Mouse (Mus musculus) retina, adult 2 months (tissue): ENCODE results near the gene Fam198b.

Experiments
- DNase-seq: peaks from one replicate; pipeline ENCODE4 v3.0.0-alpha.2; 2012; ENCODE audit warnings: low read depth, low spot score

Fam198b gene

DNA sequence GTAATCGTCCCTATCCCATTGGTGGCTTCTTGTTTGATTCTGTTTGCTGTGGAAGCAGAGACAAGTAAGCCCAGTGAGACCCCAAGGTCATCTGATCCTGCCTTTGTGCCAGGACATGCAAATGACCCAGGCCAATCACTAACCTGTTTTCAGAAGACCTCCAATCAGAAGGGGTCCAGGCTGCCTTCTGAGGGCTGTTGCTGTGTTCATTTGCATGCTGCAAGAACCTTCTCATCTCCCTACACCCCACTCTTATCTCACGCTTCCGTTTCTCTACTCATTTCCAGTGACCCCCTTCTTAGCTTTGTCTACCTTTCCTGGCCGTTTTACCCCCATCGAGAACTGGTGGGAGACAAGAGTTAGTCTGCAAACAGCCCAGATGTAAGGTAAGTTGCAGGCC lies at the start of gene Fam198b:
Gene Fam198b, plus strand, starts transcription at position 229 of the 400 bp plus-strand sequence.
- no peak for DNase-seq

DNA sequence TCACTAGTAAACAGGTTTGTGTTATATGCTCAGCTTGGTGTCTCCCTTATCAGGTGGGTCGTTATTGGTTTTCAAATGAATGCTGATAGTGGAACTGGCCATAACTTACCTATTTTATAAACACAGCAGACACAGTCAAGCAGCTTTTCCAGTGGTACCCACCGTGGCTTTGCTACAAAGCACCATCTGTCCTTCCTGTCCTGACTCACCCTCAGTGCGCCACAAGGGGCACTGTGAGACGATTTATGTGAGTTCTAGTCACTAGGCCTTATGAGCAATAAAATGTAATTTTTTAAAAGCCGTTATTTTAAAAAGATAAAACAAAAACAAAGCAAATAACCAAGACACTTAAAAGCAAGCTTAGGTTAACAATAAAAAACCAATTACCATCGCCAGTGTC lies 45.6 kb upstream of the Fam198b start:
- no peak for DNase-seq

GRCm38 (mm10) chr3:79841475-79841874 lies 42.9 kb upstream of the Fam198b start:
- no peak for DNase-seq

DNA sequence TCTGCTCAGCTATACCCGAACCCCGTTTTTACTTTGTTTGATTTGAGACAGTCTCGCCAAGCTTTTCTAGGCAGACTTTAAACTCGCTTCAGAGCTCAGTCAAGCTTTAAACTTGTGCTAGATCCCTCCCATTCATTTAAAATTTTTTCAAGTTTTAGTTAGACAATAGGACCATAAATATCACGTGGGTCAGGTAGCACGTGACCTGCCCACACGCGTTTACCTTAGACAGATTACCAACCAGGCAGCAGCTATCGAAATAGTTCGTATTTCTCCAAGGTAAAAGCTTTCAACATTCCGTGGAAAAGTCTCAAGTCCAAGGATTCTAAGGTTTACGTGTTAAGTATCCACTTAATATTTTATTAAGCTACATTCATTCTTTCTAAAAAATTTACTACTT lies 42.2 kb upstream of the Fam198b start:
- DNase-seq = peak; percentile 62

DNA sequence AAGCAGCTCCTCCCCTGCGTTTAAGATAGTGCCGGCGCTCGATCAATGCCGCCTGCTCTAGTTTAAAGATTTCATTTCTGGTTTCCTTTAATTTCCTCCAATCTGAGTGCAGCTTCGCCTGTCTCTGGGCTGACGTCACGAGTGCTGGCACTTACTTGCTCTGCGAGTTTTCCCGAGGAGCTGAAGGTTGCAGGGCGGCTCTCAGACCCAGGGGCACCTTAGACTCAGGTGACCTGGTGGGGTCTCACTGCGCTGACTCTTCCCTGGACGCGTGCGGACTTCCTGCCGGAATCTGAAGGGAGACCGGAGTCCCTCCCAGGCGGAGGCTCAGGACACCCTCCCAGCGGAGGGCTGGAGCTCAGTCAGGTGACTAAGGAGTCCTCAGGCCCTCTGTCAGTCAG lies 41.7 kb upstream of the Fam198b start:
- no peak for DNase-seq

DNA sequence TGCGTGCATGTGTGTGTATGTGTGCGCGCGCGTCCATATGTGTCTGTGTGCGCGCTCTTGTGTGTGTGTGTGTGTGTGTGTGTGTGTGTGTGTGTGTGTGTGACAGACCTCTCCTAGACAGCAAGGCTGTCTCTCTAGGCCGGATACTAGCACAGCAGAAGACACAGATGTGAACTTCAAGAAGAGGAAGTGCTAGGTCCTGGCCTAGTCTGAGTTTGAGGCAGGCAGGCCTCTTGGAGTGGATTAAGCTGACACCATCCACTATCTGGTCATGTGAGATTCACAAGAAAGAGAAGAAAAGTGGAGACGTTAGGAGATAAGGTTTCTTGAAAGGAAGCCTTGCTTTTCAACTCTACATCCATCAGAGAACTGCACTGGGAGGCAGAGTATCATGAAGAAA lies 40.3 kb upstream of the Fam198b start:
- DNase-seq = no peak

DNA sequence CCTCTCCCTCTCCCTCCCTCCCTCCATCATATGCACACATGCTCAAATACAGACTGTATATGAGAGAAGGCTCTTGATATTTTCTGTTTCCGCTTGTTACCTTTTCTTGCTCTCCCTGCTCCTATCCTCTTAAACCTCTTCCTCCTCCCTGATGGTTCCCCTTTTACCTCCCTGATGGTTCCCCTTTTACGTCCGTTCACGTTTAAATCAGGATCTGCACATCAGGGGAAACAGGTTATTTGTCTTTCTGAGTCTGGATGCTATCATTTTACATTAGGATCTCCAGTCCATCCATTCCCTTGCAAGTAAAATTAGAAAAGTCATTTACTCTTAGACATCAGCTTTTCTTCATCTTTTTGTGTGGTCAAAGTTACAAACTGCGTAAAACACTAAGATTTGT lies 37.7 kb upstream of the Fam198b start:
- DNase-seq = no peak

- DNase-seq = no peak
Observed at GRCm38 (mm10) chr3:79848841-79849240, 35.5 kb upstream of the Fam198b start.

DNA sequence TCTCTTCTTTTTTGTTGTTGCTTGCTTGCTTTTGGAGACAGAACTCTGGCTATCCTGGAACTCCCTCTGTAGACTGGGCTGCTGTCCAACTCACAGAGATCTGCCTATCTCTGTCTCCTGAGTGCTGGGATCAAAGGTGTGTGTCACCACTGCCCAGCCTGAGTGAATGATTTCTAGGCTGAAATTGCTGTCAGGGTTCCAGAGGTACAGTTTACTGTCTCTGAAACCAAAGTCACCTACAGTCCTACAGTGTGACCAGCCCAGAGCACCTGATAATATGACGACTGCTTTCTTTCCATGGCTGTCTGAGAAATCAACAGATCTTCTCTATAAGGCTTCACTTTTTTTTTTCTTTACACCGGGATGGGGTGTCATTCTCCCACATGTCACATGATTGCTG lies 34.7 kb upstream of the Fam198b start:
- DNase-seq = no peak

DNA sequence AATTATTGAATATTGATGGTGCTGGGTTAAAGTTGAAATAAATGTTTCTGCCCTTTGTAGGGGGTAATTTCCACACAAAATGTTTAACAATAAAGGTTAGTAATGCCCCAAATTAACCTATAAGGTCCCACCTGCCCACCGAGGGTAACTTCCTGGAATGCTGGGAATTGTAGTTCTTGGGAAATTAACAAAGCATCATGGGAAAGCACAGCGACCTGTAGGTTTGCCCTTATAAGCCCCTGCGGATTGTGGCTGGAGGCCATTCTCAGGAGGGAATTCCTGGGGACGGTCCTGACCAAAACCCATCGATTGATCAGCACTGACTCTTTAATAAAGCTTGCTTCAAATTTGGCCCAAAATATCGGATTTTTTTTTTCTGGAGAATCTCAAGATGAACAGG lies 33.7 kb upstream of the Fam198b start:
- no peak for DNase-seq

GRCm38 (mm10) chr3:79852108-79852507 lies 32.2 kb upstream of the Fam198b start:
- no peak for DNase-seq

GRCm38 (mm10) chr3:79852654-79853166 lies 31.6 kb upstream of the Fam198b start, which contains the start of gene Tmem144:
TSS of gene Tmem144 (minus strand) at chr3:79852773.
- DNase-seq = no peak

DNA sequence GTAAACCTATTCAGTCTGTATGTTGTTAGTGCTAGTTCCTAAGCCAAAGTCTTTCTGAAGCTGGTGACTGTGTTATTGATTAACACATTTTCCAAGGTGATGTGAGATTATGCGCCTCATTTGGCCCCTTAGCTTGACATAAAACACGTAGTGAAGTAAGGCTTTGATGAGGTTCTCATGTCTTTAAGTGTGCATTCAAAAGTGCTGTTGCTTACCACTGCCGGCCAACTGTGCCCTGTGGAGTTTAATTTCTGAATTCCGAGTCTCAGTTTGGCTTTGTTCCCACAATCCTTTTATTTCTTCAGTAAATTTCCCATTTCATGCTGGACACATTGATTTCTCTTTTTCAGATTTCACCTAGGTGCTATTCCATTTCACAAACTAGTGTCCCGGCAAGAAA lies 26.6 kb upstream of the Fam198b start:
- DNase-seq = no peak

DNA sequence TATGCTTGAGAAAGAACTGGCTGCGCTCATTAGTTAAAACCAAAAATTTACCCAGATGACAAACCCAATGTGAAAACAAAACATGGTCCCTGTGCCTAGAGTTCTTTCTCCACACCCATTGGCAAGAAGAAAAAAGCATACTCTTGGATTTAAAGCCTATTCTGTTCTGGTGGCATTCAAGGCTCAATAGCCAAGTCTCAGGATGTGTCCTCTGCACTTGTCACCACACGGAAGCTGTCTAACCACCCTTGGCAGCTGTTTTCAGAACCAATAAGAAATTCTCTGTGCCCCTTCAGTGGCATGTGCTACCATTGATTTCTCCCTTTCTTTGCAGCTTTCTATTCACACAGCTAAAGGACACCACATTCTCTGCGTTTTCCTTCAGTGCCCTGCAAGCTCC lies 26.1 kb upstream of the Fam198b start:
- DNase-seq = no peak

- no peak for DNase-seq
Observed at GRCm38 (mm10) chr3:79864824-79865223, 19.5 kb upstream of the Fam198b start.

DNA sequence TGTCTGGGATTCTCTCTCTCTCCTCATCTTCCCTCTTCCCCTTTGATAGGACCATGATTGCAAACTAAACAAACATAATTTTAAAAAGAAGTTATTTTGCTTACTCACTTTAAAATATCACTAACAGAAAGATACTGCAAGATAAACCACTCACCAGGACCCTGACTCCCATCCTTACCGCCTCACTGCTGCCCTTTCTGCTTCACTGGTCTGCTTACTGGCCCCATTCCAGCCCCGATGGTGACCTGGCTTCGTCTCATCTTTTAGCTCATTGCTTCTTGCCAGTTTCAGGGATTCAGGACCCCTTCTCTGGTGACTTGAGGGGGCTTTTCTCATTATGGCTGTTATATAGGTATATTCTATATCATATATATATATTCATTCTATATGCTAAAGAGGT lies 18.2 kb upstream of the Fam198b start:
- no peak for DNase-seq

DNA sequence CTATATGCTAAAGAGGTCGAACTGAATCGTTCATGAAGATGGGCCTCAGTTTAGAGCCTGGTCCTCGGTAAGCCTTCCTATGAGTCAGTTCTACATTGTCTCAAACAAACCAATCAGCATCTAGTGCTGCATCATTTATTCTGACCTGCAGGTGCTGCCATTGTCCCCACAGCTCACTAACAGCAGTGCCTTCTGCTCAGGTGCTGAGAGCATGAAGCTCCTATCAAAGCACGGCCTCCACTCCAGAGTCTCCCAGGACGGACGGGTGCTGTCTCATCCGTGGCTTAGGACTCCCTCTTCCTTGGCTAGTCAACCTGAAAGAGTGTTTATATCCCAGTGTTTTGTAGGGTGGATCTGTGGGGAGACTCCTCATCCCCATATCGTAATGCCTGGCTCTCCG lies 17.8 kb upstream of the Fam198b start:
- no peak for DNase-seq

- no peak for DNase-seq
Observed at GRCm38 (mm10) chr3:79867121-79867709, 17.1 kb upstream of the Fam198b start.

DNA sequence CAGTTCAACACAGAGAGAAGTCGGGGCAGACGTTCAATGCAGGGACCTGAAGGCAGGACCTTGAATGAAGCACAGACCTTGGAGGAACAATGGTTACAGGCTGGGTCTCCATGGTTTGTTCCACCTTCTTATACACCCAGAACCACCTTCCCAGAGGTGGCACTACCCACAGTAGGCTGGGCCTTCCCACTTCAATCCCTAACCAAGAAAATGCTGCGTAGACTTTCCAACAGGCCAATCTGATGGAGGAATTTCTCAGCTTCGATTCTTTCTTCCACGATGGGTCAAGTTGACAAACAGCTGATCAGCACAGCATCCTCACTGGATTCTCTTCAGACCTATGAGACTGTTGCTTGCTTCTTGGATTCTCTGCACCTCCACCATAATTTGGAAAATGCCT lies 8.9 kb upstream of the Fam198b start:
- no peak for DNase-seq

DNA sequence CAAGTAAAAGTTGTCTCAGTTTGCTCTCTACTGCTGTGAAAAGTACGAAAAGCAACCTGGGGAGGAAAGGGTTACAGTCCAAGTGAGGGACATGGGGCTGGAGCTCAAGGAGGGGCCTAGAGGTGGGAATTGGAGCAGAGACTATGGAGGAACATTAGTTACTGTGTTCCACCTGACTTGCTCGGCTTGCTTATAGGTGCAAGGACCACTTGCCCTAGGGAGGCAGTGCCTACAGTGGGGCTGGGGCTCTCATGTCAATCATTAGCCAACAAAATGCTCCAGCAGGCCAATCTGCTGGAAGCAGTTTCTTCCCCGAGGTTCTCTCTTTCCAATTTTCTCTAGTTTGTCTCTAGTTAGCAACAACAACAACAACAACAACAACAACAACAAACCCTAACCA lies 6.0 kb upstream of the Fam198b start:
- DNase-seq = no peak

DNA sequence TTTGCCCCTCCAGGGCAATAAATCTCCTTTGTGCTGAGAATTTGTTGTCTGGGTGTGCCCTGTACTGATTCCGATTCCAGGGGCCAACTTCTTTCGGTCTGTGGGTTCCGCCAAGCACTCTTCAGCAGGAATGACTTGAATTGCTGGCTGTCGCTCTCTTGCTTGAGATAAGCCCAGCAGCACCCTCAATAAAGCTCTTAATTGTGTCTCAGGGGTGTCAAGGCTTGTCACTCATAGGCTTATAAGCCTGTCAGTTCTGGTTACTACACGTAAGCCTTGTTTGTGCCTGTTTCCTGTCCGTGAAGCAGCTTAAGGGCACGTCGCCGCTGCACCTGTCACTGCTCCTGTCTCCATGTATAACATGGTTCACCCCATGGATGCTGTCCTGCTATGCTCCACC lies 5.1 kb upstream of the Fam198b start:
- no peak for DNase-seq

DNA sequence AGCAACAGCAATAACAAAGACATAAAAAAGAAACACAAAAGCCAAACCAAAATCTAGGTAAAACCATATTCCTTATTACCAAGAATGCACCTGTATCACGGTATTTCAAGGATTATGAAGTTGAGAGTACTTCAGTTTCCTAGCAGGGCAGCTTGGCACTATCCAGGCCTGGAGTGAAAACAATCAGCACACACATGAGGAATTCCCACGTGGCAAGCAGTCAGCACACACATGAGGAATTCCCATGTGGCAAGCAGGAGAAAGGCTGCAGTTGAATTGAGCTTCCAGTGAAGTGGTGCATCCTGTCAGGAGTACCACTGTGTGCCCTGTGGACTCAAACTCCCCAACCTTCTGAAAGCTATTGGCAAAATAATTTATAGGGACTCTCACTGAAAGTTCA lies 2.7 kb upstream of the Fam198b start:
- DNase-seq = no peak

DNA sequence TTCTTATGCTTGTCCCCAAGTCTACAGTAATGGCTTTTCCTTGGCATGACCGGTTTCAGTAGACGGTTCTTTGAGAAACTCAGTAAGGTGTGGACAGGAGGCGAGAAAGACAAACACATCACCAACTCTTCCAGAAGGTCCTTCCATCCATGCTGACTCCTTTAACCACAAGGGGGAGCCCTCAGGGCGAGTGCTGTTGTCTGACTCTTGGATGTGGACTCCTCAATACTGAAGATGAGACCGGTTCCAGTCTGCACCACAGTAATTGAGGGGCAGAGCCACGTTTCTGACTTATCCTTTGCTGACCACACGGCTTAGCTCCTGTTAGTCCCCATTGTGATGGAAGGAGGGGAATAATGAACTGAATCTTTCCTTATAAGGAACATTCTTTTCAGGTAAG lies 1.2 kb upstream of the Fam198b start:
- no peak for DNase-seq

DNA sequence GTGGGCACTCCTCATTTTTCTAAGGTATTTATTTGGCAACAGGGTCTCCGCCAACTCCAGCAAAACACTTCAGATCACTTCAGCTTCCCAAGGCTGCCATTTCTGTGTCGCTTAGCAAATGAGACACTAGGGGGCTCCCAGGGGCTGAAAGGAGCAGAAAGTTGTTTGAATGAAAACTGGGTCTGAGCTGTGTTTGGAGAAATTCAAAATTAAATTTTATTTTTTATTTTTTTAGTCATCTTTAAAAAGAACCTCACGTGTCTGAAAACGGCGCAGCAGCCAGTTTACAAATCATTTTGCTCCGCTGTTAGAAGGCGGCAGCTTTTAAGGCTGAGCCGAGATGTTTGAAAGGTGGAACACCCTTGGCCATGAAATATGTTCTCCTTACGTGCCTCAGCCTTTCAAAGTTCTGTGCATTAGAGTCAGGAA lies 442 bp downstream of the Fam198b start:
- no peak for DNase-seq
